Comparison of ENCODE assay signal across 29 mouse cellular contexts in the genomic region with DNA sequence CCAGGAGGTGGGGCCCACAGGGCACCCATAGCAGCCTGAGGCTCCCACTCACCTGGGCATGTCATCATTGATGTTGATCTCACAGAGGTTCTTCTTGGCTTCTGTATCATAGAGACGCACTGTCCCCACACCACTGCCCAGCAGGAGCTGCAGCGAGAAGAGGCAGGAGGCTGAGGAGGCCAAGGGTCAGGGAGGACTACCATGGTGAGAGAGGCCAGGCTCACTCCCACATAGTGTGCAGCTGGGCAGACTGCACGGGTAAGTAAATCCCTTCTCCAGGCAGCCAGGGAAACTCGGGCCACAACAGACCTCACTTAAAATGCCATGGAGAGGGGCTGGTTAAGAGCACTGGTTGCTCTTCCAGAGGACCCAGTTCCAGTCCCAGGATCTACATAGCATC. TPM values are rescaled to one million over a fixed set of nuclear protein-coding genes. Genes with fewer than 3 reads are reported as not detected.
A peak's percentile ranks its signal among the peaks of the same experiment; 100 is the strongest.
DNase-seq lines count a peak whose midpoint lies in the region; ATAC-seq and TF ChIP-seq lines count a peak whose summit lies in the region.
"Had no signal": no experiment of that assay in that cellular context is flagged by ENCODE, and none has a peak within 500 bp of the region (broad histone marks: within the 10 kb centered on the region; RNA-seq: fewer than 3 reads in every experiment).

No protein-coding gene starts in this region.

- no peak for DNase-seq in forebrain, embryonic 10.5 days (ENCODE audit: extremely low spot score, low spot score)
- DNase-seq in forebrain, embryonic 14.5 days (ENCODE audit: low spot score): no peak
- DNase-seq in kidney, postnatal 4 days: peak; percentile 49 to 68
- DNase-seq in kidney, postnatal 14 days: no peak
- no peak for DNase-seq in thymus, postnatal 4 days
- DNase-seq: adrenal gland, postnatal 10 days; cerebellum, adult 8-10 months; cerebellum, postnatal 36 days; kidney, adult 11 months; liver, postnatal 0 days; lung, postnatal 36 days had no signal

- 67% methylated on average over 4 of the region's 4 CpGs for WGBS in forebrain, embryonic 10.5 days
- 70% methylated on average over 4 of the region's 4 CpGs for WGBS in forebrain, embryonic 14.5 days
- 53% methylated on average over 4 of the region's 4 CpGs for WGBS in intestine, postnatal 0 days
- WGBS in intestine, embryonic 15.5 days: 64% methylated on average over 4 of the region's 4 CpGs
- WGBS in embryonic facial prominence, embryonic 13.5 days: 65% methylated on average over 4 of the region's 4 CpGs

- H3K27me3 ChIP-seq in forebrain, embryonic 10.5 days (ENCODE audit: poor library complexity, severe bottlenecking): no peaks in the 10 kb centered on the region
- H3K27me3 ChIP-seq in forebrain, embryonic 14.5 days (replicated peaks; ENCODE audit: control insufficient read depth, insufficient read depth, low read length): no peaks in the 10 kb centered on the region
- no peaks in the 10 kb centered on the region for H3K27me3 ChIP-seq in intestine, postnatal 0 days (replicated peaks; ENCODE audit: control insufficient read depth, insufficient read depth, low read length)
- H3K27me3 ChIP-seq in intestine, embryonic 15.5 days (replicated peaks): no peaks in the 10 kb centered on the region
- no peaks in the 10 kb centered on the region for H3K27me3 ChIP-seq in embryonic facial prominence, embryonic 13.5 days
- H3K27me3 ChIP-seq: embryonic facial prominence, embryonic 12.5 days; forebrain, embryonic 15.5 days; heart, embryonic 15.5 days; hindbrain, embryonic 12.5 days; limb, embryonic 12.5 days; neural tube, embryonic 13.5 days; Patski had no signal

- H3K4me1 ChIP-seq in forebrain, embryonic 10.5 days: peaks cover 35% of the 10 kb centered on the region
- peaks cover 5% of the 10 kb centered on the region; the same call in 1 of the 2 replicates for H3K4me1 ChIP-seq in forebrain, embryonic 14.5 days (ENCODE audit: control insufficient read depth, insufficient read depth, low read length)
- H3K4me1 ChIP-seq in intestine, postnatal 0 days (replicated peaks; ENCODE audit: control insufficient read depth, insufficient read depth, low read length): no peaks in the 10 kb centered on the region
- 0 out of 2 replicates have a peak, but pooled peaks cover 2% of the 10 kb centered on the region for H3K4me1 ChIP-seq in intestine, embryonic 15.5 days (replicated peaks)
- H3K4me1 ChIP-seq in embryonic facial prominence, embryonic 13.5 days: peaks cover 14% of the 10 kb centered on the region
- H3K4me1 ChIP-seq: limb, embryonic 12.5 days had no signal

- H3K27ac ChIP-seq in forebrain, embryonic 10.5 days: peak overlapping the region; percentile 83
- no peak overlapping the region for H3K27ac ChIP-seq in forebrain, embryonic 14.5 days (ENCODE audit: low read depth, low read length)
- H3K27ac ChIP-seq in intestine, postnatal 0 days (ENCODE audit: low read depth, low read length): peak overlapping the region; percentile 62; the same call in 1 of the 2 replicates
- H3K27ac ChIP-seq in intestine, embryonic 15.5 days: no peak overlapping the region
- no peak overlapping the region for H3K27ac ChIP-seq in embryonic facial prominence, embryonic 13.5 days
- H3K27ac ChIP-seq: embryonic facial prominence, embryonic 12.5 days; forebrain, embryonic 15.5 days; heart, embryonic 15.5 days; hindbrain, embryonic 12.5 days; left cerebral cortex, adult 2 months; limb, embryonic 12.5 days; midbrain, embryonic 12.5 days; neural tube, embryonic 13.5 days had no signal

- H3K4me3 ChIP-seq in forebrain, embryonic 10.5 days: no peak overlapping the region
- H3K4me3 ChIP-seq in forebrain, embryonic 14.5 days (ENCODE audit: low read depth, low read length): no peak overlapping the region
- no peak overlapping the region for H3K4me3 ChIP-seq in intestine, postnatal 0 days (ENCODE audit: low read depth, low read length)
- H3K4me3 ChIP-seq in intestine, embryonic 15.5 days (replicated peaks): no peak overlapping the region
- H3K4me3 ChIP-seq in embryonic facial prominence, embryonic 13.5 days: no peak overlapping the region
- H3K4me3 ChIP-seq: embryonic facial prominence, embryonic 12.5 days; erythroblast, embryonic 14.5 days; forebrain, embryonic 15.5 days; heart, embryonic 15.5 days; hindbrain, embryonic 12.5 days; left cerebral cortex, adult 2 months; limb, embryonic 12.5 days; midbrain, embryonic 12.5 days; neural tube, embryonic 13.5 days had no signal

- TF ChIP-seq CTCF in intestine, postnatal 0 days (IDR thresholded peaks at IDR 0.05; ENCODE audit: low read depth): no peak

- H3K36me3 ChIP-seq in forebrain, embryonic 10.5 days (replicated peaks): peaks cover 90% of the 10 kb centered on the region
- peaks cover 55% of the 10 kb centered on the region for H3K36me3 ChIP-seq in forebrain, embryonic 14.5 days (ENCODE audit: control insufficient read depth, insufficient read depth, low read length)
- H3K36me3 ChIP-seq in intestine, postnatal 0 days (ENCODE audit: control insufficient read depth, insufficient read depth): peaks cover 25% of the 10 kb centered on the region; the same call in 1 of the 2 replicates
- peaks cover 8% of the 10 kb centered on the region for H3K36me3 ChIP-seq in intestine, embryonic 15.5 days
- peaks cover 92% of the 10 kb centered on the region for H3K36me3 ChIP-seq in embryonic facial prominence, embryonic 13.5 days

- ATAC-seq in forebrain, embryonic 14.5 days: no peak
- peak; percentile 22; the same call in 1 of the 2 replicates for ATAC-seq in intestine, postnatal 0 days
- no peak for ATAC-seq in intestine, embryonic 15.5 days
- no peak for ATAC-seq in embryonic facial prominence, embryonic 13.5 days (ENCODE audit: insufficient number of reproducible peaks, insufficient read depth, low FRiP score, low TSS enrichment, low read depth)
- ATAC-seq: forebrain, embryonic 15.5 days; liver, postnatal 0 days; Patski had no signal

- H3K4me2 ChIP-seq in forebrain, embryonic 14.5 days (ENCODE audit: low read length): no peak overlapping the region
- H3K4me2 ChIP-seq in intestine, postnatal 0 days (replicated peaks; ENCODE audit: low read depth): 0 out of 2 replicates have a peak overlapping the region, but pooled peaks have one; percentile 9
- no peak overlapping the region for H3K4me2 ChIP-seq in intestine, embryonic 15.5 days (replicated peaks)
- H3K4me2 ChIP-seq in embryonic facial prominence, embryonic 13.5 days: no peak overlapping the region
- H3K4me2 ChIP-seq: embryonic facial prominence, embryonic 12.5 days; forebrain, embryonic 15.5 days; heart, embryonic 15.5 days; hindbrain, embryonic 12.5 days; limb, embryonic 12.5 days; midbrain, embryonic 12.5 days; neural tube, embryonic 13.5 days had no signal

- no peaks in the 10 kb centered on the region for H3K9me3 ChIP-seq in forebrain, embryonic 10.5 days
- H3K9me3 ChIP-seq in forebrain, embryonic 14.5 days (replicated peaks; ENCODE audit: control insufficient read depth, low read length): no peaks in the 10 kb centered on the region
- H3K9me3 ChIP-seq in intestine, postnatal 0 days (ENCODE audit: control insufficient read depth): no peaks in the 10 kb centered on the region
- no peaks in the 10 kb centered on the region for H3K9me3 ChIP-seq in intestine, embryonic 15.5 days
- H3K9me3 ChIP-seq in embryonic facial prominence, embryonic 13.5 days: no peaks in the 10 kb centered on the region
- H3K9me3 ChIP-seq: embryonic facial prominence, embryonic 12.5 days; forebrain, embryonic 15.5 days; heart, embryonic 15.5 days; hindbrain, embryonic 12.5 days; limb, embryonic 12.5 days; midbrain, embryonic 12.5 days; neural tube, embryonic 13.5 days had no signal

- no peak overlapping the region for H3K9ac ChIP-seq in forebrain, embryonic 14.5 days (ENCODE audit: low read length)
- no peak overlapping the region for H3K9ac ChIP-seq in intestine, postnatal 0 days (ENCODE audit: low read depth, low read length)
- H3K9ac ChIP-seq in intestine, embryonic 15.5 days: no peak overlapping the region
- peak overlapping the region; percentile 37; the same call in 1 of the 2 replicates for H3K9ac ChIP-seq in embryonic facial prominence, embryonic 13.5 days
- H3K9ac ChIP-seq: embryonic facial prominence, embryonic 12.5 days; forebrain, embryonic 15.5 days; heart, embryonic 15.5 days; hindbrain, embryonic 12.5 days; limb, embryonic 12.5 days; liver, postnatal 0 days; midbrain, embryonic 12.5 days; neural tube, embryonic 13.5 days had no signal

RNA-seq across cellular contexts. Expression of a gene that starts 11.3 kb away (rescaled TPM):
- 17.5 and 18.7 TPM in 2 replicates for polyA plus RNA-seq in forebrain, embryonic 10.5 days (2016; fragmentation: Nextera tagmentation; extraction: Ambion mirVana)
- 7.9 and 8.0 TPM in 2 replicates for polyA plus RNA-seq in forebrain, embryonic 14.5 days (2014; fragmentation: Nextera tagmentation; extraction: Ambion mirVana)
- 6.2 and 6.8 TPM in 2 replicates for polyA plus RNA-seq in intestine, postnatal 0 days (2015; fragmentation: Nextera tagmentation; extraction: Ambion mirVana)
- polyA plus RNA-seq in intestine, embryonic 15.5 days (2015; fragmentation: Nextera tagmentation; extraction: Ambion mirVana): 11.0 and 11.3 TPM in 2 replicates
- 19.0 and 20.4 TPM in 2 replicates for polyA plus RNA-seq in embryonic facial prominence, embryonic 13.5 days (2015; fragmentation: Nextera tagmentation; extraction: Ambion mirVana)

RNA-seq across cellular contexts. Expression of a gene that starts 21.5 kb away (rescaled TPM):
- polyA plus RNA-seq in forebrain, embryonic 10.5 days (2016; fragmentation: Nextera tagmentation; extraction: Ambion mirVana): 12.0 TPM in 2 replicates
- polyA plus RNA-seq in forebrain, embryonic 14.5 days (2014; fragmentation: Nextera tagmentation; extraction: Ambion mirVana): 11.0 and 12.0 TPM in 2 replicates
- 5.7 and 6.9 TPM in 2 replicates for polyA plus RNA-seq in intestine, postnatal 0 days (2015; fragmentation: Nextera tagmentation; extraction: Ambion mirVana)
- polyA plus RNA-seq in intestine, embryonic 15.5 days (2015; fragmentation: Nextera tagmentation; extraction: Ambion mirVana): 7.1 and 8.4 TPM in 2 replicates
- 11.9 and 13.6 TPM in 2 replicates for polyA plus RNA-seq in embryonic facial prominence, embryonic 13.5 days (2015; fragmentation: Nextera tagmentation; extraction: Ambion mirVana)

RNA-seq across cellular contexts. Expression of a gene that starts 26.2 kb away (rescaled TPM):
- 1.7 and 2.2 TPM in 2 replicates for polyA plus RNA-seq in forebrain, embryonic 10.5 days (2016; fragmentation: Nextera tagmentation; extraction: Ambion mirVana)
- polyA plus RNA-seq in forebrain, embryonic 14.5 days (2014; fragmentation: Nextera tagmentation; extraction: Ambion mirVana): 0.65 and 0.79 TPM in 2 replicates
- polyA plus RNA-seq in intestine, postnatal 0 days (2015; fragmentation: Nextera tagmentation; extraction: Ambion mirVana): 12.9 and 25.0 TPM in 2 replicates
- 1.7 and 1.8 TPM in 2 replicates for polyA plus RNA-seq in intestine, embryonic 15.5 days (2015; fragmentation: Nextera tagmentation; extraction: Ambion mirVana)
- polyA plus RNA-seq in embryonic facial prominence, embryonic 13.5 days (2015; fragmentation: Nextera tagmentation; extraction: Ambion mirVana): 1.8 and 2.0 TPM in 2 replicates
- polyA plus RNA-seq: erythroblast, embryonic 14.5 days had no signal

RNA-seq across cellular contexts. Expression of a gene that starts 30.8 kb away (rescaled TPM):
- polyA plus RNA-seq in forebrain, embryonic 10.5 days (2016; fragmentation: Nextera tagmentation; extraction: Ambion mirVana): not detected in 2 replicates
- not detected in 2 replicates for polyA plus RNA-seq in forebrain, embryonic 14.5 days (2014; fragmentation: Nextera tagmentation; extraction: Ambion mirVana)
- polyA plus RNA-seq in intestine, postnatal 0 days (2015; fragmentation: Nextera tagmentation; extraction: Ambion mirVana): not detected in 2 replicates
- not detected in 2 replicates for polyA plus RNA-seq in intestine, embryonic 15.5 days (2015; fragmentation: Nextera tagmentation; extraction: Ambion mirVana)
- not detected in 2 replicates for polyA plus RNA-seq in embryonic facial prominence, embryonic 13.5 days (2015; fragmentation: Nextera tagmentation; extraction: Ambion mirVana)
- polyA plus RNA-seq: C2C12; embryonic facial prominence, embryonic 12.5 days; erythroblast, embryonic 14.5 days; forebrain, embryonic 15.5 days; frontal cortex, adult 2 months; gonadal fat pad, adult 2 months; heart, embryonic 15.5 days; hindbrain, embryonic 12.5 days; limb, embryonic 12.5 days; liver, adult 2 months; liver, postnatal 0 days; lung, embryonic 16.5 days; midbrain, embryonic 12.5 days; neural tube, embryonic 13.5 days; Patski had no signal

Comparison
In these comparisons a context has a peak if more than half of its experiments do, and no peak if none do; other contexts are left out.
1. DNase-seq: peak in kidney, postnatal 4 days (2 of 2); none in forebrain, embryonic 10.5 days (single experiment), forebrain, embryonic 14.5 days (single experiment), kidney, postnatal 14 days (single experiment) and thymus, postnatal 4 days (single experiment).
2. H3K27ac ChIP-seq: peak in forebrain, embryonic 10.5 days (single experiment) and intestine, postnatal 0 days (single experiment); none in forebrain, embryonic 14.5 days (single experiment), intestine, embryonic 15.5 days (single experiment) and embryonic facial prominence, embryonic 13.5 days (single experiment).